Mouse (Mus musculus): ENCODE measurements around the gene AW011738. TPM values are rescaled to one million over a fixed set of nuclear protein-coding genes. Genes with fewer than 3 reads are reported as not detected.

AW011738 gene
- total RNA-seq, 2 experiments from 2014 or later = 4.0 to 5.0 TPM

DNA sequence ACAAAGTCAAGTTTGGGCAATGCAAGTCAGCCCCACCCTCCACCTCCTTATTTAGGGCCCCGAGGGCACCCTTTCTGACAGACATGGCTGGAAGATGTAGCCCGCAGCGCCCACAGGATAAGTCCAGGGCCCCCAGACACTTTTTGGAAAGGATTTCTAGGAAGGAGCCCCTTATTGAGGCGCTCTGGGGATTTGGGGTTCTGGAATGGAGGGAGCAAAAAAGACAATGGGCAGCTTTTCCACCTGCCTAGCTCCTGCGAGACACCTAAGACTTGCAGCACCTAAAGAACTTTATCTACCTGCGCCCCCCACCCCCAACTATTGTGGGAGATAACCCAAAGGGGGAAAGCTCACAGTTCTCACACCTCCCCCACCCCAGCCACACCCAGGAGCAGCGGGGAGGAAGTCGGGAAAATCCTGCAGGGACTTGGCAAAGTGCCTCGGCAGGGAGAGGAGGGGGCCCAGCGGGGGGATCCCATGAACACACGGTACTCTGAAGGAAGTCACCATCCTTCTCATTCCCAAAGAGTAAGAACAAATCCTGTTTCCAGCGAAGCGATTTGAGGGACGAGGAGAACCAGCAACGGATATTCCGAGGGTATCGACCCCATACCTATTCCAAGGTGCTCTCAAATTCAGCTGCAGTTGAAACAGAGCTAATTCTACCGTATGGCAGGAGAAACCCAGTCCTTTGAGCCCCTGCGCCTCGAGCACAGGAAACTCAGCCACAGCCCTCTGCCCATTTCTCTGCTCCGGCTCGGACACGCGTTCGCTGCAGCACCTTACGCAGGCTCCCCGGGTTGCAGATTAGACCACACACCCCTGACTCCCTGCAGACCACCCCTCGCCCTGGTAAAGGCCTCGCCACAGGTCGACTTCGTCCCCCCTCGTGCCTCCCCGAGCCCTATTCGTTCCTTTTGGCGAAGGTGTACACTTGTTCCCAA is 6.9 kb upstream of the AW011738 start:
- intact Hi-C loops (cut with DNase I) = loop anchor here (2.0 kb wide), 1 partner anchor 39 kb away; the partner anchor contains the start of gene Plekhn1
- DNase-seq (ENCODE audit: low spot score in 2 of 2) = peak in 1 of 2 experiments; percentile 59

DNA sequence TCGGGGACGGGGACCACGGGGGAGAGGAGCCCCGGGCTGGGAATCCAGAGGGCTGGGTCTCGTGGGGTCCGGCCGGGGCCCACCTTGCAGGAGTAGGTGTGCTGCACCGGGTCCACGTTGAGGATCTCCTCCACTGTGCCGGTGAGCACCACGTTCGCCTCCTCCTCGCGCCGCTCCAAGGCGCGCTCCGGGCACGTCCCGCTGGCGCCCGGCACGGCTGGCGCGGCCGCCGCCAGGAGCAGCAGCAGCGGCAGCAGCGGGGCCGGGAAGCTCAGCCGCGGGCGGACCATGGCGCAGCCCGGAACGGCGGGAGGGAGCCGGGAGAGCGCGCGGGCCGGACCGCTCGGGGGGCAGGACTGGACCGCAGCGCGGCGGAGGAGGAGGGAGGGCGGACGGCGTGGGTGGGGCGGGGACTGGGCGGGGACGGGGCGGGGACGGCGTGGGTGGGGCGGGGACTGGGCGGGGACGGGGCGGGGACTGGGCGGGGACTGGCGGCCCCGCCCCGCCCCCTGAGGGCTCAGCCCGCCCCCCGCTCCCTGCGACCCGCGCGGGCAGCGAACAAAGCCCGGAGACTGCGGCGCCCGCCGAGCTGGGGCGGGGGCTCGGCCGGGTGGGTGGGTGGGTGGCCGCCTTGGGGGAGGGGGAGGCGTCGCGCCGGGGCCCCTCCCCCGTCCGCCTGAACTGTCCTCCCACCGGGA is 5.8 kb upstream of the AW011738 start, which contains the start of gene Agrn:
Agrn (minus strand) TSS at position 358 of the 698 bp plus-strand sequence.
- intact Hi-C loops (cut with DNase I) = loop anchor here (2.0 kb wide), 1 partner anchor 38 kb away; the partner anchor contains the start of gene Plekhn1
- DNase-seq (ENCODE audit: low spot score in 2 of 2) = peak in 1 of 2 experiments; percentile 53

DNA sequence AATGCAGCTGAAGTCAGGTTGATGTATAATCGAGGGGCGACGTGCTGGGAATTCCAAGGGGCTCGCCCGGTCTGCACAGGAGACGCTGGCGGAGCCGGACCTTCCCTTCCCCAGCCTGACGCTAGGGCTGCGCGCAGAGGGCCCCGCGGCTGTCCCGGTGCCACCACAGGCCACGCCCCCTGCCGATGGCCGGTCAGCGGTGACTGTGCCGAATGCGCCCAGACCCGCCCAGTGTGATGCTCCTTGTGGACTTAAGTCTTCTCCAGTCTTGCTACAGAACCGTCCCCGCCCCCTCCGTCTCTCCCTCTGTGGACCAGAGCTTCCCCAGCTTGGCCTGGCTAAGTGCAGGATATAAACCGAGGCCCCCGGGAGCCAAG is 5.3 kb upstream of the AW011738 start:
- intact Hi-C loops (cut with DNase I) = loop anchor here (2.0 kb wide), 1 partner anchor 37 kb away; the partner anchor contains the start of gene Plekhn1
- DNase-seq (ENCODE audit: low spot score in 2 of 2) = peak; percentile 74 to 83

DNA sequence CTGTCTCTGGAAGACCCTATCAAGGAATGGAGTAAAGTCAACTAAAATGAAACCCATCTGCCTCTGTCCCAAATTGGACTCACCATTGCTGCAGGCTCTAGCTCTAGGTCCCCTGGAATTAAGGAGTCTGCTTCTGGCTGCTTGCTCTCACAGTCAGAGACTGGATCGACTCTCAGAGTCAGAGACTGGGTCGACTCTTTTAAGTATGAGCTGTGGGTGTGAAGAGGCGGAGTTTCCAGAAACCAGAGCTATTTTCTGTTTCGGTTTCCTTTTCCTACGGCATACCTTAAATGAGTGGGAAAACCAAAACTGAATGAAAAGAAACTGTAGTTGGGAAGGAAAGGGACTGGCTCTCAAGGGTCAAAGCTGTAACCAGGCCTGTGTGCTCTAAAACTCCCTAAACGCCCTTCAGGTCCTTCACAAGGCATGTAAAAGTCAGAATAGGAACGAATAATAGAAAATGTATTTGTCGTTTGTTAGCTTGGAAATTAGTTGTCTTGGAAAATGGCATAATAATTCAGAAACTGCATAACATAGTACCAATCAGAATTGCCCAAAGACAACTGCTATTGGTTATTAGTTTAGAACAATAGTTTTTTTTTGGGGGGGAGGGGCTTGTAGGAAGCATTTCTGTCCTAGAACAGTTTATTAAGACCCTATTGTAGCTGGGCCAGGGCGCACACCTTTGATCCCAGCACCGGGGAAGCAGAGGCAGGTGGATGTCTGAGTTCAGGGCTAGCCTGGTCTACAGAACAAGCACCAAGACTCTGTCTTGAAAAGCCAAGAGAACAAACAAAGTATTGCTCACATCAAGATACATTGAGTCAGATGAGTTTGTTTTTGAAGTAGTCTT is 2.3 kb upstream of the AW011738 start, which contains the start of gene Isg15:
Isg15 (minus strand) TSS at position 196 of the 853 bp plus-strand sequence.
- no peak for DNase-seq (ENCODE audit: low spot score in 2 of 2)
- intact Hi-C loops (cut with DNase I) = no loop called here

DNA sequence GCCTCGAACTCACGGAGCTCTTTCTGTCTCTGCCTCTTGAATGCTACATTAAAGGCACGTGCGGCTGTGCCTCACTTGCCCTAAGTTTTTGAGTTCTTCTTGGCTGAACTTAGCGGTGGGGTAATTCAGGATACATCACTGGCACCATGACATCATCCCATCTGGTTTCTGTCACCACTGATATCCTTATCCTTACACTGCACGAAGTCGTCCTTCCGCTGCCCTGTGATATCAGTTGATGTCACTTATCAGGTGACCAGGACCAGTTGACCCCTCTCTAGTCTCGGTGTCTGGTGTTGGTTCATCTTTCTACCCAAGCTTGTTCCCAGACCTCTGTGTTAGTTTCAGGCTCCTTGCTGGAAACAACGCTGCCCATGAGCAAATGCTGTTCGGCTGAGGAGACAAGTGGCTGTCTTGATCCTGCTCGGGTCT is 626 bp upstream of the AW011738 start:
- intact Hi-C loops (cut with DNase I) = no loop called here
- no peak for DNase-seq (ENCODE audit: low spot score in 2 of 2)

DNA sequence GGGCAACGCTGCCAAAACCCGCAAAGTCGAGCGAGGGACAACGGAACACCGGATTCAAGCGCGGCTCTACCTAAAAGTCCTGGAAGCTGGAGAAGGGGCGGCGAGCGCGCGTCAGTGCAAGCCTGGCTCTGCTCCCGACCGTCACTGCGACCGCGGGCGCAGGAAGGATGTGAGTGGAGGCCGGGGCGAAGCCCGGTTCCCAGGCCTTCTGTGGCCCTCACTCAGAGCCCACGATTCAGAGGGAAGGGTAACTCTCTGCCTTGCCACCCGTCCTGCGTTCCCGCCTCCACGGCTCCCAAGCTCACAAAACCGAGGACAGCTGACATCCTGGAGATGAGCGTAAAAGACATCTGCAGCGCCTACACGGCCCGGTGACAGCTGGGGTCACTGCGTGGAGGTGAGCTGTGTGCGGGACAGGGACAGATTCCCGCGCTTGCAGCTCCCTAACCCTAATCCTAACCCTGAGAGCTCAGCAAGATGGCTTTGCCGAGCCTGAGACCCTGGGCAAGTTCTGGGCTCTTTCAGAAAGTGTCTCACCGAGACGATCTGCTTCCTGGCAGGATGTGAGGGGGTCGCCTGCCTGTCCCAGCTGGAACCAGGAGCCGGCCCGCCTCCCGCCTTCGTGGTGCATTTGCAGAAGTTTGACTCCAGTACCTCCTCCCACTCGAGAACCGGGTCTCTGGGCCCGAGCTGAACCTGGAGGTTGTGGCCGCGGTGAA is 468 bp downstream of the AW011738 start:
- intact Hi-C loops (cut with DNase I) = no loop called here
- DNase-seq (ENCODE audit: low spot score in 2 of 2) = no peak

DNA sequence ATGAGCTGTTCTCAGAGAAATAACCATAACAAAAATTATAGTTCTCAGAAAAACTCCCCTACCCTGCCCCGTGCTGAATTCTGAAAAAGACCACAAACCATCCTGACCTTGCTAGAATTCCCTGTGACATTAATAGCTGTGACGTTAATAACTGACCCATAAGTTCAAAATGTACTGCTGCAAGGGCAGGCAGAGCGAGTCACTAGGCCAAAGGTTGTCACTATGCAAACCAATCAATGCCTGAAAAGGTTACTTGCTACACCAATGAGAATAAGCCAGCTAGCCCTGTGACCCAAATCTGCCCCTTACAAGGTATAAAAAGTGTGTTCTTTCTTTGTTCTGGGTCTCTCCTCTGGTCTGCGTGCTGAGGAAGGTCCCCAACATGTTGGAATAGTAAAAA is 5.8 kb downstream of the AW011738 start:
- DNase-seq (ENCODE audit: low spot score in 2 of 2) = no peak
- intact Hi-C loops (cut with DNase I) = no loop called here

DNA sequence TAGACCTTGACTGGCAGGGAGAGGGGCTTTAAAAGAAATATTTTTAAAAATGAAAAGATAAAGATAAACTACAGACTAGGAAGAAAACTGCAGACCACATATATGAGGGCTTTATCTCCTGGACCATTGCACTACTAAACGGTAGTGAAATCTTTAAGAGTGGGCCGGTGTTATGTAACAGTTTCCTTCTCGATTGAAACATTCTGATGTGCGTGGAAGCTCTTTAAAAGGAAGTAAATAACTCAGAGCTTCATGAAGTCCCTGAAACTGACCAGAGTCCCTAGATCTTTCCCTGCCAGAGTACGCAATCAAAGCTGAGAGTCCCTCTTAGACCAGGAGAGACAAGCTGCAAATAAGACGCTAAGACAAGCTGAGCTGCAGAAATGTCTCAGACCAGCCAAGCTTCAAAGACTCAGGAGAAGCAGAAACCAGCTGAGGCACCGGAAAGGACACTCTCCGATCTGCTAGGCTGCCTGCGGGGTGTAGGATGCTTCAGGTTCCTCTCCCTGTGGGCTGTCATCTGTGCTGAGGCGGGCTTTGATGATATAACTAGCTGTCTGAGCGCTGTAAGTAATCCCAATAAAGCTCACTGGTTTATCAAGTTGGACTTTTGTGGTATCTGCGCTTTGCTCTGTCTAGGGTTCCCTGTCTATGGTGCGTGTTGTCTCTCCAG is 7.0 kb downstream of the AW011738 start:
- intact Hi-C loops (cut with DNase I) = no loop called here
- no peak for DNase-seq (ENCODE audit: low spot score in 2 of 2)

DNA sequence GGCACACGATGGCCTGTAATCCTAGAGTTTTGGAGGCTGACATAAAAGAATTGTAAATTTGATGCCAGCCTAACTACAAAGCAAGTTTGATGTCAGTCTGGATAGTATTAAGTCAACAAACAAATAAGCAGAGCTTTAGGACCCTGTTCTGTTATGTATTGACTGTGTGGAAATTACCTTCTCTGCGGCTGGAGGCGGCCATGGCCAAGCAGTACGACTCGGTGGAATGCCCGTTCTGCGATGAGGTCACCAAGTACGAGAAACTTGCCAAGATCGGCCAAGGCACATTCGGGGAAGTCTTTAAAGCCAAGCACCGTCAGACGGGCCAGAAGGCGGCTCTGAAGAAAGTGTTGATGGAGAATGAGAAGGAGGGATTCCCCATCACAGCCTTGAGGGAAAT is 10.0 kb downstream of the AW011738 start:
- no peak for DNase-seq (ENCODE audit: low spot score in 2 of 2)
- intact Hi-C loops (cut with DNase I) = no loop called here

DNA sequence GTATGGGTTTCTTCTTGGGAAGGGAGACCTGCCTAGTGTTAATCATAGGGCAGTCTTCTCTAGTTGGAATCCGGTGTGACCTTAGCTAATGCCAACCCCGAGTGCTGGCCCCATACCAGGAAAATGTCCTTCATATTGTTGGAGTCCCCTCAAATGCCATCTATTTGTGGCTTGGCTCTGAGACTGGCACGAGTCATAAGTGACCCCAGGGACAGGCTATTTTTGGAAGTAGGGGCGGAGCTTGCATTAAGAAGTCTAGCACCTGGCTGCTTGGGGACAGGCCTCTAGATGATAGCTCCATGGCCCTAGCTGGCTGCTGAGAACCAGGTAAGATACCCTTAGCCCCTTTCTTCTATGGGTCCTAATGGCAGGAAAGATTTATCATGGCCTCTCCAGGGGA is 12.5 kb downstream of the AW011738 start, which contains the start of gene Perm1:
Perm1 (plus strand) TSS at position 220 of the 400 bp plus-strand sequence.
- DNase-seq (ENCODE audit: low spot score in 2 of 2) = no peak
- intact Hi-C loops (cut with DNase I) = no loop called here

DNA sequence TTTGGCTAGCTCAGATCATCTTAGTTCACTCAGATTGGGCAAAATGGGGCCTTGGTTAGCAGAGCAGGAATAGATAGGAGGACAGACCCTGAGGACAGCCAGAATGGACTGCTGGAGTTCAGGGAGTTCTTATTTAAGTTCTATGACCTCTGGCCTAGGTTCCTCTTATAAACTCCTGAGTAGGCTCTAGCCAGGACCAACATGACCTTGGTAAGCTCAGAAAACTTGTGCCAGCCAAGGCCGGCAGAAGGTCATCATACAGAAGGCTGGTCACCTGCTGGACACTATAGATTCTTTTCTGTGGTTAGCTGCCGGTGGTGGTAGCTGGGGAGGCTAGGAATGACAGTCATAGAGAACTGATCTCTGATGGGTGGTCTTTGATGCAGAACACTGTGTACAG is 13.1 kb downstream of the AW011738 start:
- DNase-seq (ENCODE audit: low spot score in 2 of 2) = no peak
- intact Hi-C loops (cut with DNase I) = no loop called here

DNA sequence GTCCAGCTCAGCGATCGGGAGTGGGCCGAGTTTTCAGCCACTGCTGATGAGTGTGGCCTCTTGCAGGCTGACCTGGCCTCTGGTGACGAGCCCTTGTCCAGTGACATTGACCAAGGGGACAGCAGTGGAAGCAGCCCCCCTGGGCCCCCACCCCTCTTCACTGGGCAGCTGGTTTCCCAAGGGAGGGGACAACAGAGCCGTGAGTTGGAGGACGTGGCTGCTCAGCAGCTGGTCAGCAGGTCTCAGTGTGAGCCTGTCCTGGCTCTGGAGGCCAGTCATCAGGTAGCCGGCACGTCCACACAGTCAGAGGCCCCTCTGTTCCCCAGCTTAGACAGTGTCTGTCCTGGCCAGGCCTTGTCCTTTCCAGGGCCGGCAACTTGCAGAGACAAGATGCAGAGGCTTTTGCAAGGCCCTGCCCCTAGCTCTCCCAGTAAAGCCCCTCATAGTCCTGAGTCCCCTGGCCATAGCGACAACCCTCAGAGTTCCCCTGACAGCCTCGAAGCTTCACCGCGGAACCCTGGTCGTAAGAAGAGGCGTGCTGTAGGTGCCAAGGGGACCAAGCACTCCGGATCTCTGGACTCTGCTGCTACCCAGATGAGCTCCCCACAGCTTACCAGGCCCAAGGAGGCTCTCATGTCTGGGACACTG is 14.0 kb downstream of the AW011738 start:
- no peak for DNase-seq (ENCODE audit: low spot score in 2 of 2)
- intact Hi-C loops (cut with DNase I) = no loop called here

DNA sequence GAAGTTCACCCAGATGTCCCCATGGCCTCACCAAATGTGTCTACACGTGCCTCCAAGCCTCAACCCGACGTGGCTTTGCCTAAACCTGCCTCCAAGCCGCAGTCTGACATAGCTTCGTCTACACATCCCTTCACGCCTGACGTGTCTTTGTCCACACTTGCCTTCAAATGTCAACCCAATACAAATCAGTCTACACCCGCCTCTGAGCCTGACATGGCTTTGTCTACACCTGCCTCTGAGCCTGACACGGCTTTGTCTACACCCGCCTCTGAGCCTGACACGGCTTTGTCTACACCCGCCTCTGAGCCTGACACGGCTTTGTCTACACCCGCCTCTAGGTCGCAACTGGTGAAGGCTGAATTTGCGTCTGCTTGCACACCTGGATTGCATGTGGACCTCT is 14.7 kb downstream of the AW011738 start:
- intact Hi-C loops (cut with DNase I) = no loop called here
- DNase-seq (ENCODE audit: low spot score in 2 of 2) = no peak

DNA sequence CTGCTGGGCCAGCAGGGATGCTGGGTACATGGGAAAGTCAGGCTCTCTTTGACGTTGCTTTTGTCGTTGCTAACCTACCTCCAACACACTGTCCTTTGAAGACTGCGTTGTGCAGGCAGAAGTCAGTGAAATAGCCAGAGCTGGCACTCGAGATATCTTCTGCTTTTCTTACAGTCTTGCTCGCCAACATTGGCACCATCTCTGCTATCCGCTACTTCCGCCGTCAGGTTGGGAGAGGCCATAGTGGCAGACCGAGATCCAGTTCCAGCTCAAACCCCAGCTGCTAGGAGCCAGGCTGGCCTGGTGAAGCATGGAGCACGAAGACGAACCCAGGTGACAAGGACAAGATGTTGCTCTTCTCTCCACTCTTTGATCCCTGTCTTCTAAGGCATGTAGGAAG is 16.8 kb downstream of the AW011738 start:
- intact Hi-C loops (cut with DNase I) = no loop called here
- no peak for DNase-seq (ENCODE audit: low spot score in 2 of 2)

DNA sequence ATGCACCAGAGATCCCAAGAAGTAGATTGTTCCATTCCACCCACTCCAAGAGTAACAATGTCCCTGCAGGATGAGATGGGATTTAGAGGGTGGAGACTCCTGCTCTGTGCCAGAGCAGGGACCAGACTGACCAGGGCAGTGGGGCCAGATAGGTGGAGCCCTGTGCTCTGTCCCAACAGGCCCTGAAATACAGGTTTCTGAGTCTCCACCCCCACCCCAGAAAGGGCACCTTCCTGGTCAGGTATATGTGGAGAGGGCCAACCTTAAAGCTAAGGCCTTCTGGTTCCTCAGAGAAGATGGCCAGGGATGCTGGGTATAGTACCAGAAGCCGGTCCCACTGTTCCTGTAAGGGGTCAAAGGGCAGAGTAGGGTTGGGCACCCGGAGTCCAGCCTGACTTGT is 21.2 kb downstream of the AW011738 start:
- no peak for DNase-seq (ENCODE audit: low spot score in 2 of 2)
- intact Hi-C loops (cut with DNase I) = no loop called here

DNA sequence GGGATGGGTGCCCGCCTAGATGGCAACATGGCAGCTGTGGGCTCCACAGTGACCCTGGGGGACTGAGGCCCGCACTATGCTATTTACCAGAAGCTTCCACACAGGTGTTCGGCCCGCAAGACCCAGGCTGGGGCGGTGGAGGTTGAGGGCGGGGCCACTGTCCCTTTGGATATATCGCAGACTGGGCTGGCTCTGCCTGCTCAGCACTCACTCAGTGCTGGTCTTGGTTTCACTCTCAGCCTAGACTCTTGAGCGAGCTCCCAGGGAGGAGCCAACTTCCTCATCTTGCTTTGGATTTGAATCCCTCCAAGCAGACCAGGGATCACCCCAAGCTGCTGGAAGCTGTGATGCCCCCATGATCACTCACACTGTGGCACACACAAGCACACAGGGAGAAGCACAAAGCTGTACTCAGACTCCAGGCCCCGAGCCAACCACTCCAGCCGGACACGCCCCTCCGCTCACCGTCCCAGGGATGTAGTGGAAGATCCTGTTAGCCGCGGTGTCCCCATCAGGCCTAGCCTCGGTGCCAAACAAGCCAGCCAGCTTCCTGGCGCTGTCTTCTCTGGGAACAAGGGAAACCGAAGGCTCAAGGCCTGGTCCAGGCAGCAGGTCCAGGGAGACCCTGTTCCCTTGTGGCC is 24.8 kb downstream of the AW011738 start:
- intact Hi-C loops (cut with DNase I) = no loop called here
- no peak for DNase-seq (ENCODE audit: low spot score in 2 of 2)

DNA sequence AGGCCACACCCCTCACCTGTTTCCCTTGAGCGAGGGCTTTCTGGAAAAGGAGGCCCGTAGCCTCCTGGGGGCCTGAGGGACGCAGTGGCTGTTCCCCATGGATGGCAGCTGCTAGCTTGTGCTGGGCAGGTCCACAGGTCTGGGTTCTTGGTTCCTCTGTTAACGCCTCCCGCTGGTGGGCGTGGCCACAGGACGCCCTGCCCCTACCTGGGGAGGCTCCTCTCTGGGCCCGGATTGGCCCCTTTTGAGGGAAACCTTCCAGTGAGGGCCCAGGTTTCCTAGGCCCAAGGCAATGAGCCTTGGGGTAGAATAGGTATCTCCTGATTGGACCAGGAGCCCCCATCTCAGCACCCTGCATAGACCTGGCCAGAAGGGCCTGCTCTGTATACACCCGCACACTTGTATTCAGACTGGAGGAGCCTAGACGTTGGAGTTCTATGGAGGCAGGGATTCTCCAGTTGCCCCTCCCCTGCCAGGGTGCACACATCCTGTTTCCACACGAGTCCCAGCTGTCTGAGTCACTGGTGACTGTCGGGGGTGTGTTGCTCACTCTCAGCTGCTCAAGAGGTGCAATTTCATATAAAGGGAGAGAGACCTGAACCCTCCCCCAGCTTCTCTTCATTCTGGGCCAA is 25.4 kb downstream of the AW011738 start:
- DNase-seq (ENCODE audit: low spot score in 2 of 2) = no peak
- intact Hi-C loops (cut with DNase I) = no loop called here
